Mouse (Mus musculus): ENCODE results near the gene Fam136a. TPM values are rescaled to one million over a fixed set of nuclear protein-coding genes. Genes with fewer than 3 reads are reported as not detected.
A peak's percentile ranks its signal among the peaks of the same experiment; 100 is the strongest.
"Not testable (repeated sequence)": the region's sequence is repeated elsewhere in the genome, so short reads cannot be mapped to it uniquely, and the experiment has no call there.

Fam136a gene
- total RNA-seq, 2 experiments from 2014 or later = 25.2 to 29.7 TPM

DNA sequence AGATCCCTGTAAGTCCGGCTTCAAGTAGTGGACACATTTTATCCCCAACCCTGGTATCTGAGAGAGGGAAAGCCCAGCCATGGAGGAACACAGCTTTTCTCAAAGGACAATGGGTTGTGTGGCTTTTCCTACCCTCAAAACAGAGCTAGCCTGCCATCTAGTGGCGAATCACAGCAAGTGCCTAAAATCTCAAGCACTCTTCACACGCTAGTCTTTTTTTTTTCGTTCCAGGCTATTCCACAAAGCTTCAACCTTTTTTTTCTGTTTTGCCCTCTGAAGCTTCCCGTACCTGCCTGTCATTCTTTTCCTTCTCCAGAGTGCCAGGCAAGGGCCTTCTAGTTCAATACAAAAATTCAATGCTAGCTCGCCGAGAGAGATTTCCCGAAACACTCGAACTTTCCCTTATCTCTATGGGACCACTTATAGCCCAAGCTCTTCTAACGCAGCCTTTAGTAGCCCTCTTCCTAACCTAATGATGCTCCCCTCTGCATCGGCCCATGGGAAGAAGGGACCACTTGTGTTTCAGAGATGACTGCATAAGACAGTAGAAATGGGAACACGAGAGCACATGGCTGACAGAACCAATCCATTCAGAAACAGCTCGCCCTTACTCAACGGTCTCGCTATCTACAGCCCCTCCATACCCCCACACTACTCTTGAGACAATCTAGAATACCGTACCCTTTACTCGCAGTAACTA lies 854 bp upstream of the Fam136a start:
- peak; percentile 39 for DNase-seq (ENCODE audit: low spot score)
- intact Hi-C loops (cut with DNase I) = loop anchor here (2.0 to 10.0 kb wide), 6 partner anchors 38 to 430 kb away; partner anchors contain the start of gene Add2

DNA sequence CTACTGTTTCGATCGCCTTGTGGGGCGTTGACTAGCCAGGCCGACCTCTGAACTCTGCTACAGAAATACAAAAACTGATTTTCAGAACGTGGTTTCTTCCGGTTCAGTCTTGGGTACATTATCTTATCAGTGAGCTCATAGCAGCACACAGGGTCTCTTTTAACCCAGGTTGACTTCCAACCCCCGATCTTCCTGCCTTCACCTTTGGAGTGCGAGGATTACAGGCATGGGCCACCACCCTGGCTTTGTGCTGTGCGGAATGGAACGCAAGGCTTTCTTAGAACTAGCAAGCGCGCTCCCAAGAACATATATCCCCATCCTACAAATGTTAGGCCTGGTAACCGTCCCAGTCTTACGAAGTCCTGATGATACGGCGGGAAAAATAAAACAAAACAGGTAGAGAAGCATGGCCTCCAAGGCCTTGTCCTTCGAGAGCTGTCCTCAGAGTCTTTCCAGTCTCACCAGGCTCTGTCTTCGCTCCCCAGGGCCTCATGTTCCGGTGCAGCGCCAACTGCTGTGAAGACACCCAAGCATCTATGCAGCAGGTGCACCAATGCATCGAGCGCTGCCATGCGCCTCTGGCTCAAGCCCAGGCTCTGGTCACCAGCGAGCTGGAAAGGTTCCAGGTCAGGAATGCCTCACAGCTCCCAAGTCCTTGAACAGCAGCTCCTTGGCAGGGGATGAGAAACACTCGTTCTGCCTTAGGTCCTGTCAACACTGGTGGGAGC lies 843 bp downstream of the Fam136a start:
- intact Hi-C loops (cut with DNase I) = loop anchor here (10.0 kb wide), 2 partner anchors 341 to 431 kb away; partner anchors contain the start of gene Add2
- DNase-seq (ENCODE audit: low spot score) = no peak

DNA sequence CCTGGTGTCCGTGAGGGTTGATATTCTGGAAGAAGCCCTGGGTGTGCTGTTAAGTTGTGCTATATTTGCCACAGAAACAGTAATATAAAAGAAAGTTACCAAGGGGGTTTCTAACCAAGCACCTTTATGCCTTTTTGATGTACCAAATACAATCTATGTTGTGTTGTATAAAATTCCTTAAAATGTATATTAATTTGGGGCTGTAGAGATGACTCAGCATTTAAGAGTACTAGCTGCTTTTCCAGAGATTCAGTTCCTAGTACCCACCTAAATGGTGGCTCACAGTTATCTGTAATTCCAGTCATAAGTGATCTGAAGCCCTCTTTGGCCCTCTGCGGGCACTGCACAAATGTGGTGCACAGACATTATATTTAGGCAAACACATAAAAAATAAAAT lies 1.4 kb downstream of the Fam136a start:
- DNase-seq (ENCODE audit: low spot score) = no peak
- intact Hi-C loops (cut with DNase I) = loop anchor here (10.0 kb wide), 2 partner anchors 342 to 432 kb away; partner anchors contain the start of gene Add2

DNA sequence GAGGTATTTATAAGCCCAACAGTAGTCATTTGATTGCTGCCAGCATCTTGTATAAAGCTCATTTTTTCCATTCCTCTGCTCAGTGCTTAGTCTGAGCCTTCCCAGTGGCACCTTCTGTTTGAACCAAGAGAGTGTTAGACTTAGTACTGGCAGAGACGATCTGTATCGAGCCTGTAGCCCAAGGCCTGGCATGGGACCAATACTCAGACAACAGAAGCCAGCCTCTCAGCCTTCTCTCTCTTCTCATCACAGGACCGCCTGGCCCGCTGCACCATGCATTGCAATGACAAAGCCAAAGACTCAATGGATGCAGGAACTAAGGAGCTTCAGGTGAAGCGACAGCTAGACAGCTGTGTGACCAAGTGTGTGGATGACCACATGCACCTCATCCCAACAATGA lies 3.0 kb downstream of the Fam136a start:
- DNase-seq (ENCODE audit: low spot score) = no peak
- intact Hi-C loops (cut with DNase I) = loop anchor here (10.0 kb wide), 2 partner anchors 344 to 434 kb away; partner anchors contain the start of gene Add2

DNA sequence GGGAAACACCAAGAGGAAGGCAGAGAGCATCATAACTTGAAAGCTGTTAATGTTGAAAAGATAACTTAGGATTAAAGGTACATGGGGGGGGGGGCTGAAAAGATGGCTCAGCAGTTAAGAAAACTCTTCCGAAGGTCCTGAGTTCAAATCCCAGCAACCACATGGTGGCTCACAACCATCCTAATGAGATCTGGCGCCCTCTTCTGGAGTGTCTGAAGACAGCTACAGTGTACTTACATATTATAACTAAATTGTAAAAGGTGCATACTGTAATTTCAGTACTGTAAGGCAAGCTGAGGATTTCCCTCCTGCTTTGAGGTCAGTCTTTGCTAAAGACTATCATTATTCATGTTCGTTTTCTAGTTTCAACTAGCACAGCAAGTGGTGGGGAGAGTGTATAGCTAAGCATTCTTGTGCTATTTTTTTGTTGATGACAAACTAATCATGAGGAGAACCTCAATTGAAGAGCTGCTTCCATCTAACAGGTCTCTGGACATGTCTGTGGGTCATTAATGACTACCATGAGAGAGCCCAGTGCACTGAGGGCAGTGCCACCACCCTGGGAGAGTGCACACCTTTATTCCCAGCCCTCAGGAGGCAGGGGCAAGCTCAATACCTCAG lies 4.8 kb downstream of the Fam136a start:
- no peak for DNase-seq (ENCODE audit: low spot score)
- intact Hi-C loops (cut with DNase I) = loop anchor here (2.0 kb wide), 1 partner anchor 27 kb away; the partner anchor contains the start of gene Pcyox1

DNA sequence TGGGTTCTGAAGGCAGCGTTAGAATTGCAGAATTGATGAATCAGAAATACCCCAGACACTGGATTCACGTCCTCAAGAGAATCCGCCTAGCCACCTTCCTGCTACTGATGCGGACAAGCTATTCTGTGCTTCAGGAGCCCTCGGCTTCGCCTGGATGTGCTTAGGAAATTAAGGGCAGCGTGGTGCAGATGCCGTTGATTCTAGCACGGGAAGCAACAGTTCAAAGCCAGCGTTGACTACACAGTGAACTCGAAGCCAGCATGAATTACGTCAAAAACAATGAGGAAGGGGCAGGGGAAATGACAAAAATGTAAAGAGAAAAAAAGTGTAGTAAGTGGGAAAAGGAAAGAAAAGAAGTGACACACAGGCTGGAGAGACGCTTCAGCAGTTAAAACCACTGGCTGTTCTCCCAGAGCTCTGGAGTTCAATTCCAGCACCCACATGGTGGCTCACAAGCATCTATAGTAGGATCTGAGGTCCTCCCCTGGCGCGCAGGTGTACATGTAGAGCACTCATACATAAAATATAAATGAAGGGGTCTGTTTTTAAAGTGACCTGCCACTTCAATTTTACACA lies 5.4 kb downstream of the Fam136a start, which contains the start of gene Snrpg:
TSS of gene Snrpg (plus strand) at position 541 of the 576 bp plus-strand sequence.
- intact Hi-C loops (cut with DNase I) = loop anchor here (2.0 kb wide), 1 partner anchor 26 kb away; the partner anchor contains the start of gene Pcyox1
- no peak for DNase-seq (ENCODE audit: low spot score)

DNA sequence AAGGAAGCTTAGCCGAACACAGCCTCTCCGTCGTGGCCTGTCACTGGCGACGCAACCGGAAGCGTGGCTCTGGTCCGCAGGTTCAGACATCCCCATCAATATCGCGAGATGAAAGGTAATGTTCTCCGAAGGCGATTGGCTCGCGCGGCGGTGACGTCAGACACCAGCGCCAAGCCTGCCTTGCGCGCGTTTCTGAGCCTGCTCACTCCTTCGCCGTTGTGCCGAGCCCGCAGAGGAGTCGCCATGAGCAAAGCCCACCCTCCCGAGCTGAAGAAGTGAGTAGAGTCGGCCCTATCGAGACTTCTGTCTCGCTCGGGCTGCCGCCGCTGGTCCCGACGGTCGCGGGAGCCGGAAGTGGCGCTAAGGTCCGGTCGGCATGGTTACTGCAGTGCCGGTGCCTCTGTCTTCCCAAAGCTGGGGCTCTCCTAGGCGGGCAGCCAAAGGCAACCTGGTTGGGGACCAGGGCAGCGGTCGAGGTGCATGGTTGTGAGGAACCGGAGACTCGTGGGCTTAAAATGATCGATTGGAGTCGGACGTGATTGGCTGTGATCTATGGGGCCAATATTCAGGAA lies 6.0 kb downstream of the Fam136a start:
- intact Hi-C loops (cut with DNase I) = loop anchor here (2.0 kb wide), 1 partner anchor 25 kb away; the partner anchor contains the start of gene Pcyox1
- peak; percentile 94 for DNase-seq (ENCODE audit: low spot score)

DNA sequence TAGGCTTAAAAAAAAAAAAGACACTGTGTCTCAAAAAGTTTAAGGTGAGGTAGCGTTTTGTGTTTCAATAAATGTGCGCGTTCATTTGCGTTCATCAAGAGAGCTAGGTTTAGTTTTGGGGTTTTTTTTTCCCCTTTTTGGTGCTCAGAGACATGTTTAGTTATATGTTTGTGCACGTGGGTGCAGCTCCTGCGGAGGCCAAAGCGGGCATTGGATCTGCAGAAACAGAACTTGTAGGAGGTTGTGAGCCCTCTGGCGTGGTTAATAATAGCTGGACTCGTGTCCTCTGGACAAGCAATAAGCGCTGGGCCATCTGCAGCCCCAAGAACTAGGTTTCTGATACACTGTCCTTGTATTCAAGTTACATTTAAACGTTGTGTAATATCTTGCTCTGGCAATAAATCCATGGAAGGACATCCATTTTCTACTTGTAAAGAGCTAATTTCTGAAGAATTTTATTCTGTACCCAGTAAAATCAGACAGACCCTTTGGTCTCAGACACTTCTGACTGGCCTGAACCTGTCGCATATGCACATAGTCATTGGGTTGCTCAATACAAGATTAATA lies 6.6 kb downstream of the Fam136a start:
- intact Hi-C loops (cut with DNase I) = loop anchor here (2.0 kb wide), 1 partner anchor 25 kb away; the partner anchor contains the start of gene Pcyox1
- no peak for DNase-seq (ENCODE audit: low spot score)

DNA sequence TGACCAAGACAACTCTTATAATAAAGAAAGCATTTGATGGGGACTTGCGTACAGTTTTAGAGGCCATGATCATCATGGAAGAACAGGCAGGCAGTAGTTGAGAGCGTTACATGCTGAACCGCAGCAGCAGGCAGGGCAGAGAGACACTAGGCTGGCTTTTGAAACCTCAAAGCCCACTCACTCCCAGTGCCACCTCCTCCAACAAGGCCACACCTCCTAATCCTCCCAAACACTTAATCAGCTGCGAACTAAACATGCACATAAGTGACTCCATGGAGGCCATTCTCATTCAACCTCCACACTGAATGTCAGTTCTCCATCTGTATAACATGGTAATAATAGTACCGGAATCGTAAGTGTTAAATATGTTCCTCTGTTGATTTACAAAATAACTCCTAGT lies 8.1 kb downstream of the Fam136a start:
- no peak for DNase-seq (ENCODE audit: low spot score)
- intact Hi-C loops (cut with DNase I) = no loop called here

DNA sequence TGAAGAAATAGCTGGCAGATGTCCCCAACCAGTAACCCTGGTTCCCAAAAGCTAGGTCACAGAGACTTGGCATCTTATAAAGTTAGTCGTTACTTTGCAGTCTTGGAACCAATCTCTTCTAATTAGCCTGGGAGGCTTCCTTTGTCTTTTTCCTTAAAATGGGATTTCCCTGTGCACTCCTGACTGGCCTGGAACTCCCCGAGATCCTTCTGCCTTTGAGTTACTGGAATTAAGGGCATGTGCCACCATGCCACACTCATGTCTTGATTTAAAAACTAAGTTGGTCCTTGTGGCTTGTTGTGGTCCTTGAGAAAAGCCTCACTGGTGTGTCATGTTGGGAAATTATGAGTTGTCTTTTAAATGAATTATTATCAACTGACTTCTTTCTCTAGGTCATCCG lies 12.9 kb downstream of the Fam136a start:
- intact Hi-C loops (cut with DNase I) = no loop called here
- DNase-seq (ENCODE audit: low spot score) = no peak

DNA sequence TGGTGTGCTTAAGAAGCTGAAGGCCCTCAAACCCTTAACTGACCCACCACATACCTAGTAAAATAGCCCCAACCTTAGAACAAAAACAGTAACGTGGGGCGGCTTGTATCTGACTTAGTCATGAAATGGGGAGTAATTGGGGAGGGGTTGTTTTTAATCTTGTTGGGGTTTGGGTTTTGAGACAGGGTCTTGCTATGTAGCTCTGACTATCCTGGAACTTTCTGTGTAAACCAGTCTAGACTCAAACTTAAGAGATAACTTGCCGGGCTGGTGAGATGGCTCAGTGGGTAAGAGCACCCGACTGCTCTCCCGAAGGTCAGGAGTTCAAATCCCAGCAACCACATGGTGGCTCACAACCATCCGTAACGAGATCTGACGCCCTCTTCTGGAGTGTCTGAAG lies 14.7 kb downstream of the Fam136a start:
- DNase-seq (ENCODE audit: low spot score); intact Hi-C loops (cut with DNase I): not testable (repeated sequence)

DNA sequence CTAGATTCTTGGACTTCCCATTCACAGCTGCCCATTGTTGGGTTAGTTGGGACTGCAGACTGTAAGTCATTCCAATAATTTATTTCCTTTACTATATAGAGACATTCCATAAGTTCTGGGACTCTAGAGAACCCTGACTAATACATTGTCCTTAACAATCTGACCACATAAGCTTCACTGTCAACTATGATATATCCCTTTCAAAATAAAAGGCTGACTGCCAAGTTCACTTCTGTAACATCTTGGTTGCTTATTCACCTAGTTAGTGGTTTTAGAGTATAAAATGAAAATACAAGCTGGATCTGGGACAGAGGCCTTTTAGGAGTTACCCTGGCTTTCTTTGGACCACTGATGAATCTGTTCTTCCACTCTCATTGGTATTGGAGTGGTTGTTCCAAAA lies 17.1 kb downstream of the Fam136a start:
- intact Hi-C loops (cut with DNase I) = no loop called here
- no peak for DNase-seq (ENCODE audit: low spot score)

DNA sequence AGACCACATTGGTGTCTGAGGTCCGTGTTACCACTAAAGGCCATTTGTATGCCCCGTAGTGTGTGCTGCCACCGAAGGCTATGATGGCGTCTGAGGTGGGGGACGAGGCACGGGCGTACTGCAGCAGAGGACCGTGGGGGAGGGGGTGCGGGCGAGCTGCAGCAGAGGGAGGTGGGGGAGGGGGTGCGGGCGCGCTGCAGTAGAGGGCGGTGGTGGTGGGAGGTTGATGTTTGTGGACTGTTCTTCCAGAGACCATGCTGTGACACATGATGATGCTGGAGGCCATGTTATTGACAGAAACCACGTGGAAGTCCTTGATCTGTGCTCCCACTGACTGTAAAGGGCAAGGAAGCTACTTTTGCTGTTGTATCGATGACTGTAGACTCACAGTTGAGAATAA lies 17.9 kb downstream of the Fam136a start:
- DNase-seq (ENCODE audit: low spot score) = no peak
- intact Hi-C loops (cut with DNase I) = no loop called here

DNA sequence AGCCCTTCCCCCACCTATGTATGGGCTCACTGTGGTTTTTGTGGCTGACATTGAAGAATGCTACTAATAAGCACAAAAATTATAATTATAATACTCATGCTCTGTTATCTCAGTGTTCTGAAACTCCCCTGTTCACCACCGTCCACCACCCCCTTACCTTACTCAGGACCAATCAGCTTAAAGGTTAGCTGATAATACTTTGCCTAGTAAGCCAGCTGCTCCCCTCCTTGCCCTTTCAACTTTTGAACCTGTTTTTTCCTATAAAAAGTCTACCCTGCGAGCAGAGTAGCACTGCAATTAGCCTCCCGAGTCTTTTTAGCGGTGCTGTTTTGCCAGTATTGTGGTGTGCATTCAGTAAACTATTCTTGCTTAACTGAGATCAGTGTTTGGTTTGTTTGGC lies 19.2 kb downstream of the Fam136a start:
- intact Hi-C loops (cut with DNase I) = no loop called here
- no peak for DNase-seq (ENCODE audit: low spot score)

DNA sequence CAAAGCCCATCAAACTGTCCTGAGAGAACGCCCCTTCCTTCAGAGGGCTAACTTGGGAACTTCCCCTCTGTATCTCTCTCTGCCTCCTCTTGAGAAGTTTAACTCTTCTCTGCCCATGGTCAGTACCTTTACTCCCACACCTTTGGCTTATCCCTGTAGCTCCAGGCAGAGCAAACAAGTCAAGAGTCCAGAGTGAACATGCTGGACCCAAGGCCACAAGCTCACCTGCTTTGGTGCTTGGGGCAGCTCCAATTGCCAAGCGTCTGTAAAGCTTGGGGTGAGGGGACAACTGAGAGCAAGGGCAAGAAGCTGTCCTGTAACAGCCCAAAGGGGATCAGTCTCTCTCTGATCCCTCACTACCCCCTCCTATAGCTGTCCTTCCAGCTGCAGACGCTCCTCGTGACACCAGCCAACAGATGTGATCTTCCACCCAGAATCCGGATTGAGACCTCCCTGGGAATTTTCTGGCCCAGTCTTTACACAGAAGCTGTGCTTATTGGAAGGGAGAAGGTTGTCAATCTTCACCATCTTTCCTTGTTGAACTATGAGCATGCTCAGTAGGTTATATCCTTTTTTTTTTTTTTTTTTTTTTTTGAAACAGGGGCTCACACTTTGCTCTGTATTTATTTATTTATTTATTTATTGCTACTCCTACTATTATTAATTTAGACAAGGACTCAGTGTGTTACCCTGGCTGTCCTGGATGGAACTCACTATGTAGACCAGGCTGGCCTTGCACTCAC lies 20.1 kb downstream of the Fam136a start:
- intact Hi-C loops (cut with DNase I) = no loop called here
- no peak for DNase-seq (ENCODE audit: low spot score)

DNA sequence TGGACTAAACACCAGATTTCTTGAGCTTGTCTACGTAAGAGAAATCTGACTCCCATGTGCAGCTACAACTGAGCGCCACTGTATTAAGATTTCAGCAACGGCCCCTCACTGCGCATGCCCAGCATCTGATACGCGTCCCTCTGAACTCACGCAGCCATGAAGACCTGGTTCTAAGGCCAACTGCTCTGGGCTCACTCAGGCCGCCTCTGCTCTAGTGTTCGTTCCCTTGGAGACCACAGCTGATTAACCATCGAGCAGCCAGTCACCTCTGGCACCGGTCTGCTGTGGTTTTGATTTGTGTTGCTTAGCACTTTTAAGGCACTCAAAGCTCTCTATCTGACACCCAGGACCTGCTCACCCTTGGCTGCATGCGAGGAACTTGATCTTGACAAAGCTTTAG lies 21.9 kb downstream of the Fam136a start:
- DNase-seq (ENCODE audit: low spot score) = no peak
- intact Hi-C loops (cut with DNase I) = no loop called here

DNA sequence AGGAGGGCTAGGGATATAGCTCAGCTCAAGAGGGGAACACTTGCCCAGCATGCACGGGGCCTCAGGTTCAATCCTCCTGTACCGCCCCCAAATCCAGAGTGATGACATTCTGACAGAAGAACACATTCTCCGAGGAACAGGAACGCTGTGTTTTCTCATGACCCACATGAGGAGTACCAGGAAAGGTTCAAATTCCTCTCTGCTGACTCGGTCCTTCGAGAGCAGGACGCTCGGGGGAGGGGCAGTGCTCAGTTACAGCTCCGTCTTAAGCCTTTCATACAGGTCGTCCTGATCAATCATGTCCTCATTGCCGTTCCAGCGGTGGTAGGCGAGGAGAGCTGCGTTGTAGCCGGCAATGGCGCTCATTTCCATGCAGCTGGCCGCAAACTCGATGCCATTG lies 23.0 kb downstream of the Fam136a start:
- no peak for DNase-seq (ENCODE audit: low spot score)
- intact Hi-C loops (cut with DNase I) = no loop called here

DNA sequence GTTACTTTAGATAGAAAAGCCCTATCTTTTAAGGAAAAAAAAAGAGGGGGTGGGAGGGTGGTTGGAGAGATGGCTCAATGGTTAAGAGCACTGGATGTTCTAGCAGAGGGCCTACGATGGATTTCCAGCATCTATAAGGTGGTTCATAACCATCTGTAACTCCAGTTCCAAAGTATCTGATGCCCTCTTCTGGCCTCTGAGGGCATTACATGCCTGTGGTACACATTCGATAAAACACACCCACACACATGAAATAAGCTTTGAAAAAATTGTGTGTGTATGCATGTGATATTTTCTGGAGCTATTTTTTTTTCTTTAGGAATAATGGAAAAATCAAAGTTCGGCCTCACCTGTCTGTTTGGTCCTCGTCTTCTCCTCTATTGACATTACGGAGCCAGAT lies 25.9 kb downstream of the Fam136a start:
- intact Hi-C loops (cut with DNase I) = no loop called here
- DNase-seq (ENCODE audit: low spot score) = no peak

DNA sequence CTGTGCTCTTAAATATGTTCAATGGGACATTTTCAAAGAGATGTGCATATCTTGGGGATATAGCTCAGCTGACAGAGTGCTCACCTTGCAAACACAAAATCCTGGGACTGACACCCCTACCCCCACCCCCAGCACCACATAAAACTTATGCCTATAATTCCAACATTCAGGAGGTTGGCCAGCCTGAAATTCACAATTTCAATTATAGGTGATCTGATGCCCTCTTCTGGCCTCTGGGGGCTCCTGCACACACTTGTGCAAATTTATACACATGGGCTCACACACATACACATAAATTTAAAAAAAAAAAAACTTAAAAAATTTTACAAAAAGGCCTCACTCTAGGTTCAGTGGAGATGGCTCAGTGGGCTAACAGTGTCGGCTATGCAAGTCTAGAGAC lies 27.7 kb downstream of the Fam136a start:
- DNase-seq (ENCODE audit: low spot score) = no peak
- intact Hi-C loops (cut with DNase I) = no loop called here

Data from heart, postnatal 25 days (tissue).